Mouse (Mus musculus): ENCODE data around the gene Arl3.
A peak's percentile ranks its signal among the peaks of the same experiment; 100 is the strongest.

Gene Arl3

DNA sequence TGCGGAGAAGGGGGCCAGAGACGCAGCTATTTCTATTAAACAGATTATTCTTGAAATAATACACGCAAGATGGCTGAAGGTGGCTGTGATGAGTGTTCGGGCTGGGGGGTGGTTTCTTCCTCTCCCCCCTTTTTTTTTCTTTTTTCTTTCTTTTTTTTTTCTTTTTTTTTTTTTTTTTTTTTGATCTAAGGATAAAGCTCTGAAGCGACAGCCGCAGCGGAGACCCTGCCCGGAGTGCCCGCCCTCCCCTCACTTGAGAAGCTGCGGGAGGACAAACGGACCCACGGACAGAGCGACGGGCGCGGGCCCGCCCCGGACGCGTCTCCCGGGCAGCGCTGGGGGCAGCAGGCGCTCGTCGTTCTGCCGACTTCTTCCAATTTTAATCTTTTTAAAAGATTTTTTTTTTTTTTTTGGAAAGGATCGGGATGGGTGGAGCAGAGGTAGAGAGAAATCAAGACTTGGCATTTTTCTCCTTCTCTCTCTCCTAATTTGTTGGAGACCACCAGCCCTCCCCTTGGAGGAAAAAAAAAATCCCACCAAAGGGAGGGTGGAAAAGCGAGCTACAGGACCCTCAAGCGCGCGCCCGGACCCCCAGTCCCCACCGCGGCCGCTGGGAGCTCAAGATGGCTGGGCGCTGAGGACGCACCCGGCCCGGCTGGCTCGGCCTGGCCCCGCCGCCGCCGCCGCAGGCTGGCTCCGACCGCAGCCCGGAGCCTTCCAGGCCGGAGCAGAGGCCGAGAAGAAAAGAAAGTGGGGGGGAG is 72.2 kb downstream of the Arl3 start:
- no peak for DNase-seq (ENCODE audit: low read depth)

GRCm38 (mm10) chr19:46499836-46500580 is 73.0 kb downstream of the Arl3 start:
- peak; percentile 100 for DNase-seq (ENCODE audit: low read depth)

DNA sequence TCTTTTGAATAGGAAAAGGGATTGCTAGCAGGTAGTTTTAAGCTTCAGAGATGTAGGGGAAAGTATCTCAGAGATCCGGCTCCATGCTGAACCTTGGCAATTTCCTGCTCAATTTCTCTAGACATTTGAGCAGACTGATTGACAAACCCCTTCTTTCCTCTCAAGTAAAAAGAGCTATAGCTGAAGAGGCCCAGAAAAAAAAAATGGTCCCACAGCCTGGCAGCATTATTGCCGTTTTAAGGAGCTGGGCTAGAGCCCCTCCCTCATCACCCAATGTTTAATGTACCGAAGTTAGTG is 73.5 kb downstream of the Arl3 start:
- DNase-seq (ENCODE audit: low read depth): no peak

DNA sequence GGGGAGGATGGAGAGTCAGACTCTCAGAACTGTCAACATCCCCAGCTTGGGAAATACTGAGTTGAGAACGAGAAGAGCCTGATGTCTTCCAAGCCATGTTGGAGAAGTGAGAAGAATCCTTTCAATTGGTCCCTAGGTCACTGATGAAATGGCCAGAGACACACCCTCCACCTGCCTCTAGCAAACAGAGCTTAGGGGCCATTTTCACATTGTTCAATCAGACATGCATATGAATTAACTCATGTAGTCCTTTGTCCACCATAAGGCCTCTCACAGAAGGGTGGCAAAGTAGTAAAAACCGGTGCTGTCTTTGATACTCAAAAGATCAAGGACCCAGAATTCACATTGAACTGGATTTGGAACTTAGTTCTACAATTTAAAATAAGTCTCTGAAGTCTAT is 75.8 kb downstream of the Arl3 start:
- no peak for DNase-seq (ENCODE audit: low read depth)

GRCm38 (mm10) chr19:46495136-46495535 is 77.9 kb downstream of the Arl3 start:
- DNase-seq (ENCODE audit: low read depth): peak; percentile 37

GRCm38 (mm10) chr19:46490634-46491033 is 82.4 kb downstream of the Arl3 start:
- DNase-seq (ENCODE audit: low read depth): no peak

DNA sequence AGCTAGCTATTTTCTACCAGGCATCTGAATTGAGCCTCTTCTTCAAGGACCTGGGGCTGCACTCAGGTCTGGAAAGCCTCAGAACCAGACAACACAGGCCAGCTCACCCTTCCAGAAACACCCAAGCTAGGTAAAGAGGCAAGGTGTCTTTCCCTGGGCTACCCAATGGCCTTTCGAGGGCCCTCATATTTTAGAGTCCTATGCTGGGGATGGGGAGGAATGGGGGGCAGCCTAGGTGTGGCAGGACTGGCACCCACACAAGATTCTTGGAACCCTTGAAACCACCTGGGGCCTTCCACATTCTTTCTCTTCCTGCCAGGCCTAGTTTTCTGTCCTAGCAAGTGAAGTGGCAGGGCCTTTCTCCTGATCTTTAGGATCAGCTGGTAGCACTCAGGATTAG is 83.5 kb downstream of the Arl3 start:
- no peak for DNase-seq (ENCODE audit: low read depth)

DNA sequence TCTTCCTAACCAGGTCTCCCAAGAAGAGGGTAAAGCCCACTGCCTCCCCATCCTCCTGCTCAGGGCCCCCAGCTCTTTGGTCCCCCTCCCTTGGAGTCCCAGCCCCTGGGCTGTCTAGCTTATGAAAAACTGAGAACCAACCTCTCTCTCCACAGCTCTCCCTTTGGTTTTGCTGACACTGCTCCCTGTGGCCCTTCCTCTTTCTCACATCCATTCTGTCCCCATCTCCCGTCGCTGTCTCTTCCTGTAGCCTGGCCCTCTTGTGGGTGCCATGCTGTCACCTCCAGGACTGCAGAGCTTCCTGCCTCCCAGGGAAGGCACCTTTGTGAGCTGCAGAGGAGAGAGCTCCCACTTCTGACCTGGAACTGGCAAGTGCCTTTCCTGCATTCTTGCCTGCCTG is 86.3 kb downstream of the Arl3 start:
- no peak for DNase-seq (ENCODE audit: low read depth)

- DNase-seq (ENCODE audit: low read depth): no peak
These were observed 87.2 kb downstream of the Arl3 start for GRCm38 (mm10) chr19:46485847-46486246.

- DNase-seq (ENCODE audit: low read depth): no peak
These were observed 88.5 kb downstream of the Arl3 start for GRCm38 (mm10) chr19:46484518-46484917.

GRCm38 (mm10) chr19:46483701-46484328 is 89.2 kb downstream of the Arl3 start:
- DNase-seq (ENCODE audit: low read depth): no peak

DNA sequence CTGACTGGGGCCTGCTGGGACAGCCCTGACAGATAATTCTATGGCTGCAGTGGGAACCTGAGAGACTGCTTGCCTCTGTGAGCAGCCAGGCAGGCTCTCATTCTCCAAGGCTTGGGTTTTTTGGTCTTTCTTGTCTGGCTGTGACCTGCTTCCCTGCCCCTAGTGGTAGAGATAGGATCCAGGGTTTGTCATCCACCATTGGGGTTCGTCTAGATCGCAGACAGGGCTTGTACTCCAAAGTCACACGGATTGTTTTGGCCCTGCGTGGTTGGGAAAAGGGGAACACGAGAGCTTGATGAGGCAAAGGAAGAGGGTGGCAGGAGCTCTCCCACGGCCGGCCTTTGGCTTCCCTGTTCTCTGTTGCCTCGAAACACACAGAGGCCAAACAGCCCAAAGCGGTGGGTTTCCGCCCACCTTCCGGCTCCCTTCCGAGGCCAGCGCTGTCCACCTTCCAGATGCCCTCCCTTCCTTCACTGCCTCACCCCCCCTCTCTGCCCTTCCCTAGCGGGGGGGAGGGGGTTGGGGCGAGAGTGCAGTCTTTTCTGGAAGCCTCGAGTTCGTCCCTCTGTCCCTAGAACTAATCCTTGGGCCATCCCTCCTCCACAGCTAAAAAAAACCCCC is 90.0 kb downstream of the Arl3 start:
- DNase-seq (ENCODE audit: low read depth): no peak

GRCm38 (mm10) chr19:46481756-46482155 is 91.2 kb downstream of the Arl3 start:
- no peak for DNase-seq (ENCODE audit: low read depth)

DNA sequence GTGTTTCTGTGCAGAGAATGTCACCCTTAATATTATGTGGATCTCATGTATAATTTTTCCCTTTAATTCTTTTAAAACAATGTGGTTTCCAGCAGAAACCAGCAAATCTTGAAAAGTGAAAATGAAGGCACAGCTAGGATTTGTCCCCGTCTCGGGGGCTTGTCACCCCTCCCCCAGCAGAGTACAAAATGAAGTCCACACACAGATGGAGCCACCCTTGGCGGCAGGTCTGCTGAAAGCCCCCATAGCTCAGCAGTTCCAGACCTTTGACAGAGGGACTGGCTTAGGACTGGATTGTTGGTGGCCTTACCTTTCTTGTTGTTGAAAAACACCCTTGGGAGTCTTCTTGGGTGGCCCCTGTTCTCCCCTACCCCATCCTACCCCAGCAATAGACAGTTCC is 91.6 kb downstream of the Arl3 start:
- DNase-seq (ENCODE audit: low read depth): no peak

Measured in naive thymus-derived CD4-positive, alpha-beta T cell, adult 2 months (primary cell).